Mouse (Mus musculus): ENCODE results near the gene Clgn. TPM values are rescaled to one million over a fixed set of nuclear protein-coding genes. Genes with fewer than 3 reads are reported as not detected.

Gene Clgn
- polyA plus RNA-seq (2015; fragmentation: Nextera tagmentation; extraction: Ambion mirVana): 0.03 and 0.05 TPM in 2 replicates

DNA sequence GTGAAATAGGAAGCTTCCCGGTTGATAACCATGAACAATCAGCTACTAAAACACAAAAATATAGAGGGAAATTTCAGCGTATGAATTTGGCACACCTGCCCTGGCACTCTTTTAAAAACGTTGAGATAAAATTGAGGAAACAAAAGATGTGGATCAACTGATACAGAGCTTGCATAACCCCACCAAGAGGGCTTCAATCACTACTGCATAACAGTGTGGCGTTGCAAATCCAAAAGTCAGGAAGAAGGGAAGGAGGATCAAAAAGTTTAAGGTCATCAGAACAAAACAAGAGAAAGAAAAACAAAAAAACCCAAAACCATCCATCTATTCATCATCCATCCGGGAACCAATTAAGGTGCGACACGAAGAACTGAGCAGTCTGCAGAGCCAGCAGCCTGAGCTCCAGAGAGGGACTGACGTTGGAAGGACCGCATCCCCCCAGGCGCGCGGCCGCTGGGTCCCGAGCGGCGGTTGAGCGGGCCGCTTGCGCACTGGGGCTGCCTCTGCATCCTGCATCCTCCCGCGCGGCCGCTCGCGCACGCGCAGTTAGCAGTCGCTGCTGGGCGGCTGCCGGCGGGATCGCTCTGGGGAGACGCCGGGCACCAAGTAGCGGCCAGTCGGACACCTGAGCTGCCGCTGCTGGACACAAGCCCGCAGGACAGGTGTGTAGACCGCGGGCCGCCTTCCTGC lies at the start of gene Clgn:
TSS of gene Clgn (plus strand) at position 552 of the 690 bp plus-strand sequence.
- Histone ChIP-seq H3K4me1 (replicated peaks; ENCODE audit: insufficient read depth, low read length) (no peaks in the 10 kb centered on the region), H3K9me3 (replicated peaks; ENCODE audit: low read length) (no peaks in the 10 kb centered on the region), H3K27me3 (ENCODE audit: insufficient read depth, low read length) (peaks cover 12% of the 10 kb centered on the region), H3K4me2 (ENCODE audit: low read length) (peak within 1 kb of the TSS; percentile 59), H3K27ac (no peak within 1 kb of the TSS), H3K4me3 (replicated peaks; ENCODE audit: low read depth, low read length) (peak within 1 kb of the TSS; percentile 29), H3K9ac (ENCODE audit: low read depth, low read length) (no peak within 1 kb of the TSS), H3K36me3 (ENCODE audit: insufficient read depth, low read length) (no peaks in the 10 kb centered on the region)
- 4% methylated on average over 41 of the region's 41 CpGs for whole genome bisulfite sequencing
- ATAC-seq (replicated peaks; ENCODE audit: low FRiP score, low read depth) (no peak; the same call in 1 of the 2 replicates), DNase-seq (ENCODE audit: low spot score) (peak; percentile 64)
- TF ChIP-seq CTCF (IDR thresholded peaks at IDR 0.05; ENCODE audit: low read depth): no peak

DNA sequence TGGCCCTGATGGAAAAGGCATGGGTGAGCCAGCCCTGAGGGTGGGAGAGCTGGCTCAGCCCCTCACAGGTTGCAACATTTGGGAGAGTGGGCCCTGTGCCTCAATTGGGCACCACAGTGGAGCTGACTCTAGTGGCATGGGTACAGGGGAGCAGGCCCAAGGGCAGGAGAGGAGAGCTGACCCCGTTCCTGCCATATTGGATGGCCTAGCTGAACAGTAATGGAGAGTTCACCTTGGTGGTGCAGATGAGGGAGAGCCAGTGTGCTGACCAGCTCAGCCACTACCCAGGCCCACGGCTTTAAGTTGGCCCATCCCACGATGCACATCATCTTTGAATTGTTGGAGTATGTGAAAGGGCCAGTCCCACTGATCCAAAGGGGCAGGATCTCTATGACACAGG lies 47.6 kb upstream of the Clgn start:
- WGBS: 85% methylated on average over 3 of the region's 3 CpGs
- H3K4me3 ChIP-seq (replicated peaks; ENCODE audit: low read depth, low read length): no peak overlapping the region
- no peak for TF ChIP-seq CTCF (IDR thresholded peaks at IDR 0.05; ENCODE audit: low read depth)
- H3K9ac ChIP-seq (ENCODE audit: low read depth, low read length): no peak overlapping the region
- no peak overlapping the region for H3K27ac ChIP-seq
- ATAC-seq (replicated peaks; ENCODE audit: low FRiP score, low read depth) (no peak), DNase-seq (ENCODE audit: low spot score) (no peak)
- no peaks in the 10 kb centered on the region for H3K4me1 ChIP-seq (replicated peaks; ENCODE audit: insufficient read depth, low read length)
- H3K4me2 ChIP-seq (ENCODE audit: low read length): no peak overlapping the region
- H3K9me3 ChIP-seq (replicated peaks; ENCODE audit: low read length): no peaks in the 10 kb centered on the region
- H3K27me3 ChIP-seq (ENCODE audit: insufficient read depth, low read length): no peaks in the 10 kb centered on the region
- no peaks in the 10 kb centered on the region for H3K36me3 ChIP-seq (ENCODE audit: insufficient read depth, low read length)

DNA sequence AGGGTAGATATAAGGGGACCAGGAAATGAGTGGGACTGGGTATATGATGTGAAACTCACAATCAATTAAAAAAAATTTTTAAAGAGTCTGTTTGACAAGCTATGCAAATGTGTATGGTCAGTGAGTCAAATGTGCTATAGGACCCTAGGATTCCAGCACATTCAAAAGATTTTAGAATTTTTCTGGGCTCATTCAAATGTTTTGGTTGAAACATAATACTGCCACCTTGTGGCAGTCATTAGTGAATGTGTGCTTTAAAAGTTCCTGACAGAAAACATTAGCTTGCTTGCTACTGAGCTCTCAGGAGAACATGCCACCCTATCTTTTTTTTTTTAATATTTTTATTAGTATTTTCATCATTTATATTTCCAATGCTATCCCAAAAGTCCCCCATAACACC lies 47.0 kb upstream of the Clgn start:
- peak; percentile 72 for TF ChIP-seq CTCF (IDR thresholded peaks at IDR 0.05; ENCODE audit: low read depth)
- Histone ChIP-seq H3K36me3 (ENCODE audit: insufficient read depth, low read length) (no peaks in the 10 kb centered on the region), H3K9me3 (replicated peaks; ENCODE audit: low read length) (no peaks in the 10 kb centered on the region), H3K27me3 (ENCODE audit: insufficient read depth, low read length) (no peaks in the 10 kb centered on the region), H3K4me2 (ENCODE audit: low read length) (no peak overlapping the region), H3K27ac (no peak overlapping the region), H3K9ac (ENCODE audit: low read depth, low read length) (no peak overlapping the region), H3K4me3 (replicated peaks; ENCODE audit: low read depth, low read length) (no peak overlapping the region), H3K4me1 (replicated peaks; ENCODE audit: insufficient read depth, low read length) (no peaks in the 10 kb centered on the region)
- peak; percentile 65 for DNase-seq (ENCODE audit: low spot score)
- no peak for ATAC-seq (replicated peaks; ENCODE audit: low FRiP score, low read depth)

DNA sequence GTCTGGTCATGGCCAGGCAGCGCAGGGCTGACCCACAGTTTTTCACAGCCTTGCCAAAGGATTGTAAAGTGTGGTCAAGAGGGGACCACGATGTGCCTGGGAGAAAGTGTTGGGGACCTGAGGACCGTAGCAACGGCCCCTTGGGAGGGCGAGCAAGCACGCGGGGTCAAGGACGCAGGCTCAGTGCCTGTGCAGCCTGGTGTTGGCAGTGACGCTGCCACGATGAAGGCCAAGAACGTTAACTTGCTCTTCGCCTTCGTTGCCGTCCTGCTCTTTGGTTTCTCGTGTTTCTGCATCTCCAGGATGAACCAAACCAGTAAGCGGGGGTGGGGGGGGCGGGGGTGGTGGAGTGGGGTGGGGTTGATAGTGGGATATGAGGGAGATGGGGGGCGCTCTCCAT lies 41.4 kb upstream of the Clgn start, which contains the start of gene Mgat4d:
TSS of gene Mgat4d (plus strand) at position 209 of the 400 bp plus-strand sequence.
- no peak within 1 kb of the TSS for H3K4me3 ChIP-seq (replicated peaks; ENCODE audit: low read depth, low read length)
- no peak for ATAC-seq (replicated peaks; ENCODE audit: low FRiP score, low read depth)
- no peaks in the 10 kb centered on the region for H3K9me3 ChIP-seq (replicated peaks; ENCODE audit: low read length)
- no peak within 1 kb of the TSS for H3K9ac ChIP-seq (ENCODE audit: low read depth, low read length)
- TF ChIP-seq CTCF (IDR thresholded peaks at IDR 0.05; ENCODE audit: low read depth): no peak
- DNase-seq (ENCODE audit: low spot score): no peak
- H3K27me3 ChIP-seq (ENCODE audit: insufficient read depth, low read length): no peaks in the 10 kb centered on the region
- H3K27ac ChIP-seq: no peak within 1 kb of the TSS
- no peaks in the 10 kb centered on the region for H3K36me3 ChIP-seq (ENCODE audit: insufficient read depth, low read length)
- 85% methylated on average over 18 of the region's 18 CpGs for WGBS
- H3K4me2 ChIP-seq (ENCODE audit: low read length): no peak within 1 kb of the TSS
- H3K4me1 ChIP-seq (replicated peaks; ENCODE audit: insufficient read depth, low read length): no peaks in the 10 kb centered on the region

DNA sequence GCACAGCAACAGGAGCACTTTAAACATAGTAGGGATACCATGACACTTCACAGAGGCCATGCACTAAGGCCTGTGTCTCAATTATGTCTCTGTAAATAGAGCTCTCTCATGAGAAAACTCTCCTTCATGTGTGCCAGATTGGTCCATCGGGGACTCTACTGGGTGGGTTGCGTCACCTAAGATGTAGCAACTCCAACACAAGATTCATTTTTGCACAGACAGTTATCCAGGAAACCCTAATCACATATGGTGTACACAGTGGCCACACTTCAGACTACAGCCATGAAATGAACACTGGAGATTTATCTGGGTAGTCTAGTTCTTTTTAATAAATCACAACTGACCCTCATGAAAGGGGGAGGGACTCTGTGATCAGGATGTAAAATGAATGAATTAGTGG lies 38.4 kb upstream of the Clgn start:
- Histone ChIP-seq H3K9me3 (replicated peaks; ENCODE audit: low read length) (no peaks in the 10 kb centered on the region), H3K4me2 (ENCODE audit: low read length) (no peak overlapping the region), H3K9ac (ENCODE audit: low read depth, low read length) (no peak overlapping the region), H3K36me3 (ENCODE audit: insufficient read depth, low read length) (no peaks in the 10 kb centered on the region), H3K4me3 (replicated peaks; ENCODE audit: low read depth, low read length) (no peak overlapping the region), H3K27me3 (ENCODE audit: insufficient read depth, low read length) (no peaks in the 10 kb centered on the region), H3K27ac (no peak overlapping the region), H3K4me1 (replicated peaks; ENCODE audit: insufficient read depth, low read length) (no peaks in the 10 kb centered on the region)
- WGBS: 92% methylated on average over 2 of the region's 2 CpGs
- DNase-seq (ENCODE audit: low spot score): no peak
- ATAC-seq (replicated peaks; ENCODE audit: low FRiP score, low read depth): no peak
- TF ChIP-seq CTCF (IDR thresholded peaks at IDR 0.05; ENCODE audit: low read depth): no peak

DNA sequence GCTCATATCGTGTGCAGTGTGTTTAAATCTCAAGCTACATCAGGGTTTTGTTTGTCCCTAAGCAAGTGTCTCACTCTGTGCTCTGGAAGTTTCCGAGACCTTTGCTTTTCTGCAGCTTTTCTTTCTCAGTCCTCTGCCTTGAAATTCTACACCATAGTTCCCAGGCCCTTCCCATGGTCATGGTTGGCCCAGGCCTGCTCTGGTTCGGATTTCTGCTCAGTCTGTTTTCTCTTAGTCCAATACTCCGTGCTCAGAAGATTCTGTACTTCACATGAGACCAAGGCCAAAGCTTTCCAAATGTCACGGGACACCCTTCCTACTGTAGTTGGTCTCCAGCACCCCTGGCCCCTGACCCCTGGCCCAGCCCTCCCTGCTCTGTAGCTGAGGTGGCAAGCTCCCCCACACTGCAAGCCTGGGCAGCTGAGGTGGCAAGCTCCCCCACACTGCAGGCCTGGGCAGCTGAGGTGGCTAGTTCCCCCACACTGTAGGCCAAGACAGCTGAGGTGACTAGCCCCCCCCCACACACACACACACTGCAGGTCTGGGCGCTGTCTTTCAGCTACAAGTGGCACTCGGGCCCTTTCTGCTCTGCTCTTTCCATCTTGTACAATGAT lies 26.4 kb upstream of the Clgn start:
- DNase-seq (ENCODE audit: low spot score) (peak; percentile 35), ATAC-seq (replicated peaks; ENCODE audit: low FRiP score, low read depth) (peak; percentile 84)
- no peak overlapping the region for H3K4me3 ChIP-seq (replicated peaks; ENCODE audit: low read depth, low read length)
- no peak overlapping the region for H3K4me2 ChIP-seq (ENCODE audit: low read length)
- 38% methylated on average over 7 of the region's 7 CpGs for WGBS
- no peaks in the 10 kb centered on the region for H3K4me1 ChIP-seq (replicated peaks; ENCODE audit: insufficient read depth, low read length)
- H3K9ac ChIP-seq (ENCODE audit: low read depth, low read length): no peak overlapping the region
- H3K27me3 ChIP-seq (ENCODE audit: insufficient read depth, low read length): no peaks in the 10 kb centered on the region
- H3K9me3 ChIP-seq (replicated peaks; ENCODE audit: low read length): no peaks in the 10 kb centered on the region
- TF ChIP-seq CTCF (IDR thresholded peaks at IDR 0.05; ENCODE audit: low read depth): no peak
- no peaks in the 10 kb centered on the region for H3K36me3 ChIP-seq (ENCODE audit: insufficient read depth, low read length)
- 0 out of 2 replicates have a peak overlapping the region, but pooled peaks have one; percentile 28 for H3K27ac ChIP-seq
